ENCODE assay signal across 8 mouse cellular contexts in genomic region chr15:3270646-3271077, GRCm38 (mm10). TPM values are rescaled to one million over a fixed set of nuclear protein-coding genes. Genes with fewer than 3 reads are reported as not detected.
DNase-seq lines count a peak whose midpoint lies in the region; ATAC-seq and TF ChIP-seq lines count a peak whose summit lies in the region.

No protein-coding gene starts in this region.

- H3K4me1 ChIP-seq in bone marrow macrophage, adult 2 months (ENCODE audit: control insufficient read depth, insufficient read depth, low read length), result peaks cover 23% of the 10 kb centered on the region
- H3K4me1 ChIP-seq in embryonic fibroblast, embryonic 13.5 days (ENCODE audit: control insufficient read depth, insufficient read depth, low read length), result peaks cover 3% of the 10 kb centered on the region; the same call in 1 of the 2 replicates
- peaks cover 3% of the 10 kb centered on the region; the same call in 1 of the 2 replicates for H3K4me1 ChIP-seq in heart, embryonic 10.5 days
- no peaks in the 10 kb centered on the region for H3K4me1 ChIP-seq in kidney, embryonic 14.5 days (ENCODE audit: control insufficient read depth, insufficient read depth, low read length)
- peaks cover 15% of the 10 kb centered on the region for H3K4me1 ChIP-seq in liver, adult 2 months (ENCODE audit: control insufficient read depth, insufficient read depth, low read length)
- H3K4me1 ChIP-seq in stomach, embryonic 15.5 days, result peaks cover 11% of the 10 kb centered on the region

- DNase-seq in B cell, adult 2 months, result peak; percentile 56 to 65
- peak; percentile 77 for DNase-seq in heart, embryonic 10.5 days (ENCODE audit: low spot score)
- peak; percentile 99 for DNase-seq in liver, adult 2 months (ENCODE audit: extremely low read depth, low read depth, low spot score)

- peak; percentile 94 for TF ChIP-seq POLR2A in bone marrow macrophage, adult 2 months (IDR thresholded peaks at IDR 0.05; ENCODE audit: borderline replicate concordance, low read depth, low read length)
- TF ChIP-seq POLR2A in embryonic fibroblast, embryonic 13.5 days (IDR thresholded peaks at IDR 0.05; ENCODE audit: low read depth, low read length), result peak; percentile 82
- peak; percentile 97; the same call in 1 of the 2 replicates for TF ChIP-seq POLR2A in liver, adult 2 months (IDR thresholded peaks at IDR 0.05; ENCODE audit: extremely low read depth, insufficient read depth, low read length)

- 0 out of 2 replicates have a peak, but pooled peaks cover 2% of the 10 kb centered on the region for H3K36me3 ChIP-seq in heart, embryonic 10.5 days
- H3K36me3 ChIP-seq in kidney, embryonic 14.5 days (ENCODE audit: control insufficient read depth, insufficient read depth, low read length), result no peaks in the 10 kb centered on the region; the same call in 1 of the 2 replicates
- peaks cover 31% of the 10 kb centered on the region for H3K36me3 ChIP-seq in liver, adult 2 months (ENCODE audit: control insufficient read depth, insufficient read depth, low read length)
- H3K36me3 ChIP-seq in stomach, embryonic 15.5 days, result no peaks in the 10 kb centered on the region

- TF ChIP-seq CTCF in bone marrow macrophage, adult 2 months (IDR thresholded peaks at IDR 0.05; ENCODE audit: low read depth, low read length), result no peak
- no peak for TF ChIP-seq CTCF in embryonic fibroblast, embryonic 13.5 days (IDR thresholded peaks at IDR 0.05; ENCODE audit: borderline replicate concordance, insufficient read depth, low read length)
- no peak for TF ChIP-seq CTCF in liver, adult 2 months (IDR thresholded peaks at IDR 0.05; ENCODE audit: low read depth, low read length)

- WGBS in heart, embryonic 10.5 days, result 8% methylated on average over 12 of the region's 12 CpGs
- 2% methylated on average over 12 of the region's 12 CpGs for WGBS in kidney, embryonic 14.5 days
- WGBS in liver, adult 2 months, result 1% methylated on average over 12 of the region's 12 CpGs
- 3% methylated on average over 12 of the region's 12 CpGs for WGBS in stomach, embryonic 15.5 days

- peak; percentile 88 for ATAC-seq in kidney, embryonic 14.5 days (ENCODE audit: low FRiP score, low TSS enrichment)
- ATAC-seq in monocyte, adult 5-6 weeks (replicated peaks; ENCODE audit: insufficient number of reproducible peaks, low FRiP score, low TSS enrichment, poor library complexity, severe bottlenecking), result peak; percentile 74
- peak; percentile 86 for ATAC-seq in stomach, embryonic 15.5 days (ENCODE audit: insufficient read depth, low FRiP score, low read depth)

- H3K4me2 ChIP-seq in kidney, embryonic 14.5 days (replicated peaks; ENCODE audit: low read depth, low read length), result peak overlapping the region; percentile 42
- peak overlapping the region; percentile 54 for H3K4me2 ChIP-seq in stomach, embryonic 15.5 days

- H3K27ac ChIP-seq in bone marrow macrophage, adult 2 months (ENCODE audit: insufficient read depth, low read depth, low read length), result peak overlapping the region; percentile 94
- peak overlapping the region; percentile 95 for H3K27ac ChIP-seq in embryonic fibroblast, embryonic 13.5 days (ENCODE audit: insufficient read depth, low read length)
- peak overlapping the region; percentile 89 for H3K27ac ChIP-seq in heart, embryonic 10.5 days
- peak overlapping the region; percentile 89 for H3K27ac ChIP-seq in kidney, embryonic 14.5 days (ENCODE audit: low read depth, low read length)
- H3K27ac ChIP-seq in liver, adult 2 months (replicated peaks; ENCODE audit: insufficient read depth, low read depth, low read length), result peak overlapping the region; percentile 77
- peak overlapping the region; percentile 94 for H3K27ac ChIP-seq in stomach, embryonic 15.5 days

- peak overlapping the region; percentile 56 for H3K4me3 ChIP-seq in bone marrow macrophage, adult 2 months (ENCODE audit: insufficient read depth, low read length)
- H3K4me3 ChIP-seq in embryonic fibroblast, embryonic 13.5 days (ENCODE audit: insufficient read depth, low read length), result peak overlapping the region; percentile 32
- peak overlapping the region; percentile 53 for H3K4me3 ChIP-seq in heart, embryonic 10.5 days
- peak overlapping the region; percentile 42 for H3K4me3 ChIP-seq in kidney, embryonic 14.5 days (ENCODE audit: low read length)
- H3K4me3 ChIP-seq in liver, adult 2 months (ENCODE audit: insufficient read depth, low read depth, low read length), result peak overlapping the region; percentile 66
- H3K4me3 ChIP-seq in stomach, embryonic 15.5 days (replicated peaks), result peak overlapping the region; percentile 39

- no peaks in the 10 kb centered on the region for H3K27me3 ChIP-seq in heart, embryonic 10.5 days (ENCODE audit: insufficient read depth, poor library complexity, severe bottlenecking)
- H3K27me3 ChIP-seq in kidney, embryonic 14.5 days (ENCODE audit: control insufficient read depth, insufficient read depth, low read length), result no peaks in the 10 kb centered on the region
- no peaks in the 10 kb centered on the region for H3K27me3 ChIP-seq in liver, adult 2 months (ENCODE audit: control insufficient read depth, insufficient read depth, low read length)
- no peaks in the 10 kb centered on the region for H3K27me3 ChIP-seq in stomach, embryonic 15.5 days (replicated peaks)

- H3K9me3 ChIP-seq in heart, embryonic 10.5 days, result no peaks in the 10 kb centered on the region
- H3K9me3 ChIP-seq in kidney, embryonic 14.5 days (ENCODE audit: control insufficient read depth, low read length), result no peaks in the 10 kb centered on the region
- H3K9me3 ChIP-seq in stomach, embryonic 15.5 days, result no peaks in the 10 kb centered on the region

- H3K79me2 ChIP-seq in liver, adult 2 months (ENCODE audit: control insufficient read depth, insufficient read depth, low read length), result peaks cover 17% of the 10 kb centered on the region; the same call in 1 of the 2 replicates

- H3K9ac ChIP-seq in kidney, embryonic 14.5 days (ENCODE audit: low read depth, low read length), result peak overlapping the region; percentile 43; the same call in 1 of the 2 replicates
- peak overlapping the region; percentile 44 for H3K9ac ChIP-seq in liver, adult 2 months (ENCODE audit: low read depth, low read length)
- H3K9ac ChIP-seq in stomach, embryonic 15.5 days, result peak overlapping the region; percentile 12; the same call in 1 of the 2 replicates

RNA-seq across cellular contexts. Expression of gene Selenop, which starts 2.3 kb away (rescaled TPM):
- 4,878 and 4,880 TPM in 2 replicates for polyA plus RNA-seq in bone marrow macrophage, adult 2 months (2012; ENCODE audit: insufficient read depth, insufficient read length, missing spikeins)
- 17.0 and 38.9 TPM in 2 replicates for polyA plus RNA-seq in embryonic fibroblast, embryonic 13.5 days (2011; ENCODE audit: insufficient read length, low read depth, missing spikeins)
- 52.3 and 74.2 TPM in 2 replicates for polyA plus RNA-seq in heart, embryonic 10.5 days (2016; fragmentation: Nextera tagmentation; extraction: Ambion mirVana)
- 129 and 140 TPM in 2 replicates for polyA plus RNA-seq in kidney, embryonic 14.5 days (2014; fragmentation: Nextera tagmentation; extraction: Ambion mirVana)
- 6,785 and 8,531 TPM in 2 replicates for total RNA-seq in liver, adult 2 months (2014; rRNA removed)
- polyA plus RNA-seq in liver, adult 2 months (2012; rRNA removed), result 1,988 and 2,372 TPM in 2 replicates
- 257 to 287 TPM (median 259 TPM) in 3 replicates for total RNA-seq in monocyte, adult 5-6 weeks (2017)
- polyA plus RNA-seq in stomach, embryonic 15.5 days (2015; fragmentation: Nextera tagmentation; extraction: Ambion mirVana), result 293 and 302 TPM in 2 replicates

RNA-seq across cellular contexts. Expression of gene Ccdc152, which starts 32.7 kb away (rescaled TPM):
- 11.5 and 16.2 TPM in 2 replicates for polyA plus RNA-seq in bone marrow macrophage, adult 2 months (2012; ENCODE audit: insufficient read depth, insufficient read length, missing spikeins)
- polyA plus RNA-seq in embryonic fibroblast, embryonic 13.5 days (2011; ENCODE audit: insufficient read length, low read depth, missing spikeins), result 0.53 TPM in 1 of 2 replicates, not detected in the other
- not detected in 2 replicates for polyA plus RNA-seq in heart, embryonic 10.5 days (2016; fragmentation: Nextera tagmentation; extraction: Ambion mirVana)
- polyA plus RNA-seq in kidney, embryonic 14.5 days (2014; fragmentation: Nextera tagmentation; extraction: Ambion mirVana), result 0.41 and 0.57 TPM in 2 replicates
- 5.3 and 7.3 TPM in 2 replicates for total RNA-seq in liver, adult 2 months (2014; rRNA removed)
- polyA plus RNA-seq in liver, adult 2 months (2012; rRNA removed), result 9.7 and 12.5 TPM in 2 replicates
- 1.4 to 10.9 TPM (median 3.4 TPM) in 3 replicates for total RNA-seq in monocyte, adult 5-6 weeks (2017)
- 0.30 and 0.32 TPM in 2 replicates for polyA plus RNA-seq in stomach, embryonic 15.5 days (2015; fragmentation: Nextera tagmentation; extraction: Ambion mirVana)

Comparison
In these comparisons a context has a peak if more than half of its experiments do, and no peak if none do; other contexts are left out.
1. Peak in every context shown above with its lines: DNase-seq, ATAC-seq, H3K4me3 ChIP-seq and H3K27ac ChIP-seq.